Mouse (Mus musculus): ENCODE data around the gene Elp5. TPM values are rescaled to one million over a fixed set of nuclear protein-coding genes. Genes with fewer than 3 reads are reported as not detected.
"Not testable (repeated sequence)": the region's sequence is repeated elsewhere in the genome, so short reads cannot be mapped to it uniquely, and the experiment has no call there.

Elp5 gene
- polyA plus RNA-seq, 1 experiment from 2014 or later: 97.8 TPM

DNA sequence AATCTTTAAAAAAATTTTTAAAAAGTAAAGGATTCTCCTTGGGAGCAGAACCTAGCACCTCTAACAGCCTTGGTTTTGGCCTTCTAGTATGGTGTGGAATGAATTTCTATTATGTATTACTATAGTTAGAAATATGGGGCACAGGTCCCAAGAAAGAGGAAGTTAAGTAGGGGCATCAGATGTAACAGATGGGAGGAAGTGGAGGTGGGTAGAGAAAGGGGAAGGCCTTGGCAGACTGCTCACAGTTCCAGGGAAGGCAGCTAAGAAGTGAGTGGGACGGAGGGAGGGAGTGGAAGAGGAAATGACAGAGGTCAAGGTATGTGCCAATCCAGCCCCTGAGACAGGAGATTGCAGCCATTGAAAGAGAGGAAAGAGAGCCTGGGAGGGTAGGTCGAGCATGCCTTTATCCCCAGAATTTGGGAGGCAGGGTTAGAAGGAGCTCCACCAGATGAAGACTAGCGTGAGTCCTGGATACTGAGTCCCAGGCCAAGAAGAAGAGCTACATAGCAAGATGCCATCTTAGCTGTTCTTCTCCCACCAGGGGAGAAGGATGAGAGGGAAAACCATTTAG is 51.3 kb downstream of the Elp5 start:
- 57% methylated on average over 3 of the region's 3 CpGs for WGBS
- no peak overlapping the region for H3K9ac ChIP-seq
- no peak for ATAC-seq (replicated peaks; ENCODE audit: insufficient number of reproducible peaks, insufficient read depth, low FRiP score, low read depth)
- peak overlapping the region; percentile 37; the same call in 1 of the 2 replicates for H3K27ac ChIP-seq
- no peaks in the 10 kb centered on the region for H3K9me3 ChIP-seq (replicated peaks)
- H3K4me2 ChIP-seq: no peak overlapping the region
- H3K36me3 ChIP-seq: no peaks in the 10 kb centered on the region
- H3K4me1 ChIP-seq (replicated peaks): peaks cover 17% of the 10 kb centered on the region
- H3K4me3 ChIP-seq: no peak overlapping the region
- peaks cover 7% of the 10 kb centered on the region for H3K27me3 ChIP-seq

GRCm38 (mm10) chr11:69930176-69930575 is 52.1 kb downstream of the Elp5 start:
- not testable (repeated sequence) for ATAC-seq (replicated peaks; ENCODE audit: insufficient number of reproducible peaks, insufficient read depth, low FRiP score, low read depth); H3K36me3 ChIP-seq; H3K9me3 ChIP-seq (replicated peaks); H3K27me3 ChIP-seq; H3K9ac ChIP-seq; H3K4me2 ChIP-seq; H3K27ac ChIP-seq; H3K4me3 ChIP-seq; H3K4me1 ChIP-seq (replicated peaks)
- WGBS: 83% methylated on average over 8 of the region's 8 CpGs

DNA sequence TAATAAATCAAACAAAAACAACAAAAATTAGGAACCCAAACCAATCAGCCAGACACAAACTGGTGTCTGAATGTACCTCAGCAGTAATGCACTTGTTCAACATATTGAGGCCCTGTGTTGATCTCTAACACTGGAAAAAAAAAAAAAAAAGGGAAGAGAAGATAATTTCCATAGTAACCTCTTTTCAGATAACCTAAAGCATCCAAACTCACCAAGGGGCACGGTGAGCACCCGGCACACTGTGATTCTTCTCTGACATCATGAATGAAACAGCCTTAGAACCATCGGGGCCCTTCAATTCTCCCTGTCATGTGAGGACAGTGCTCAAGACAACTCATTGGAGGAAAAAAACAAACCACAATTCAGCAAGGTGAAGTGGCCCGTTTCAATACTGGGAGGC is 52.6 kb downstream of the Elp5 start:
- Histone ChIP-seq H3K27ac (no peak overlapping the region), H3K4me2 (no peak overlapping the region), H3K9ac (no peak overlapping the region), H3K4me1 (replicated peaks) (peaks cover 5% of the 10 kb centered on the region), H3K9me3 (replicated peaks) (no peaks in the 10 kb centered on the region), H3K27me3 (no peaks in the 10 kb centered on the region), H3K36me3 (no peaks in the 10 kb centered on the region), H3K4me3 (no peak overlapping the region)
- 31% methylated on average over 4 of the region's 4 CpGs for WGBS
- no peak for ATAC-seq (replicated peaks; ENCODE audit: insufficient number of reproducible peaks, insufficient read depth, low FRiP score, low read depth)

GRCm38 (mm10) chr11:69927501-69927900 is 54.8 kb downstream of the Elp5 start:
- H3K4me1 ChIP-seq (replicated peaks): peaks cover 5% of the 10 kb centered on the region
- no peaks in the 10 kb centered on the region for H3K27me3 ChIP-seq
- WGBS: 94% methylated on average over 2 of the region's 2 CpGs
- no peak for ATAC-seq (replicated peaks; ENCODE audit: insufficient number of reproducible peaks, insufficient read depth, low FRiP score, low read depth)
- H3K4me2 ChIP-seq: no peak overlapping the region
- H3K36me3 ChIP-seq: no peaks in the 10 kb centered on the region
- H3K4me3 ChIP-seq: no peak overlapping the region
- H3K27ac ChIP-seq: no peak overlapping the region
- H3K9me3 ChIP-seq (replicated peaks): no peaks in the 10 kb centered on the region
- H3K9ac ChIP-seq: no peak overlapping the region

GRCm38 (mm10) chr11:69922796-69923195 is 59.5 kb downstream of the Elp5 start:
- Histone ChIP-seq H3K36me3 (peaks cover 13% of the 10 kb centered on the region), H3K27ac (peak overlapping the region; percentile 92), H3K27me3 (no peaks in the 10 kb centered on the region), H3K9ac (no peak overlapping the region), H3K4me3 (no peak overlapping the region), H3K9me3 (replicated peaks) (no peaks in the 10 kb centered on the region), H3K4me1 (replicated peaks) (peaks cover 26% of the 10 kb centered on the region), H3K4me2 (peak overlapping the region; percentile 72; the same call in 1 of the 2 replicates)
- WGBS: 63% methylated on average over 3 of the region's 3 CpGs
- no peak for ATAC-seq (replicated peaks; ENCODE audit: insufficient number of reproducible peaks, insufficient read depth, low FRiP score, low read depth)

DNA sequence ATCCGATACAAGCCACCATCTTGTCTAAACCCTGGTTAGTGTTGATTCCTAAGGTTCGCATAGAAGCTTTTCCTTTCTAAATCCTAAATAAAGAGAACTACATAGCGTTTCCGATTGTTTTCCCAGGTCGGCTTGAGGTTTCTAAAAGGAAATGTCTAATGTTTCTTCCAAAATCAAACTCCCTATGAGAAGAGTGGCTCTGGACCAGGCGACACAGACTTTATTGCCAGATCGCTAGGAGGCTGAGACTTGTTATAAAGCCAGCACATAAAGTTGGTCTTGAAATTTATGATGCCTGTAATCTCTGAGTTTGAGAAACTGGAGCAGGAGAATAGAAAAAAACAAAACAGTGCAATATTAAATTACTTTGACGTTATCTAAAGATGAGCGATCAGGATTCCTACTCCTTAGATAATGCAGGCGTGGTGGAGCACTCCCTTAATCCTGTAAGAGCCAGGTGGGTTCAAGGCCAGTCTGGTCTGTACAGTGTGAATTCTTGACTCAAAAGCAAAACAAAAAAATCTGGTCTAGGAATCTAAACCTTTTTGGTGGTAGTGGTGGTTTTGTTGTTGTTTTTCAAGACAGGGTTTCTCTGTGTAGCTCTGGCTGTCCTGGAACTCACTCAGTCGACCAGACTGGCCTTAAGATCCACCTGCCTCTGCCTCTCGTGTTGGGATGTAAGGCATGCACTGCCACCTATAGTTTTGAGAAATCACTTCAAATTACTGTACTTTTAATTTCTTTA is 60.1 kb downstream of the Elp5 start:
- Histone ChIP-seq H3K27me3 (no peaks in the 10 kb centered on the region), H3K4me1 (replicated peaks) (peaks cover 26% of the 10 kb centered on the region), H3K27ac (peak overlapping the region; percentile 92), H3K4me3 (peak overlapping the region; percentile 96), H3K4me2 (peak overlapping the region; percentile 72), H3K36me3 (peaks cover 19% of the 10 kb centered on the region), H3K9ac (peak overlapping the region; percentile 61), H3K9me3 (replicated peaks) (no peaks in the 10 kb centered on the region)
- ATAC-seq (replicated peaks; ENCODE audit: insufficient number of reproducible peaks, insufficient read depth, low FRiP score, low read depth): no peak
- 5% methylated on average over 12 of the region's 12 CpGs for WGBS

DNA sequence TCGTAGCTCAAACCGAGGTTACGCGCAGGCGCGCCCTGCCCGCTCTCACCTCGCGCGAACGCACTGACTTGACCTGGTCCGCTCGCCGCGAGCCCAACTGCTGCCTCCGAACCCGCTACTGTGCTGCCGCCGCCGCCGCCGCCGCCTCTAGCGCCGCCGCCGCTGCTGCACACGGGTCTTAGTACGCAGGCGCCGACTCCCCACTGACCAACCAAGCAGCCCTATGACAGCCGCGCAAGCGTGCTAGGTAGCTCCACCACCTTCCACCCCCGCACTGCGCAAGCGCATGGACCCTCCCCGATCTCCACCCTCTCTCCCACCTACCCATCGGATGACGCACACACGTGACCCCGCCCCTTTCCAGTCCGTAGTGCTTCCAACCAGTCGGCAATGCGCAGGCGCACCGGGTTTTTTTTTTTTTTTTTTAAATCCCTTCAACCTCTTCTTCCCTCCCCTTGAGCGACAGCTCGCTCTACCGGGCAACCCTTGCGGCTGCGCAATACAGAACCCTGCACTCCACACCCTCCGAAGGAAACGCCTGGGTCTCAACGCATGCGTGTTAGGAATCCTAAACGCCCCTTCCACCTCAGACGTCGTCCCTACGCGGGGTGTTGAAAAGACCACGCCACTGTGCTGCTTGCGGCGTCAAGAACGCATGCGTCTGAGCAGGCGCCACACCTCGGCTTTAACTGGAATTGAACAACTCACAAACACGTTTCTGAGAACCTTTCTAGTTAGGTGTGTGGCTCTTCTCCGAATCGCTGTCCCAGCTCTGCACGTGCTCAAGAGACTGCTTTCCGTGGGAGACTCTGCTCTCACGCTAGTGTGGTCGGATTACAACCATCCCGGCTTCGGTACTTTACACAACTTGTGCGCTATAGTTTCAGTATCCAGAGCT is 61.0 kb downstream of the Elp5 start, which contains the start of gene Eif5a:
Eif5a (minus strand) TSS at position 845 of the 898 bp plus-strand sequence.
- Histone ChIP-seq H3K27me3 (no peaks in the 10 kb centered on the region), H3K4me1 (replicated peaks) (peaks cover 27% of the 10 kb centered on the region), H3K9me3 (replicated peaks) (no peaks in the 10 kb centered on the region), H3K4me3 (peak within 1 kb of the TSS; percentile 96), H3K4me2 (peak within 1 kb of the TSS; percentile 88), H3K27ac (peak within 1 kb of the TSS; percentile 97), H3K36me3 (peaks cover 27% of the 10 kb centered on the region), H3K9ac (peak within 1 kb of the TSS; percentile 97)
- under 1% methylated on average over 78 of the region's 78 CpGs for WGBS
- ATAC-seq (replicated peaks; ENCODE audit: insufficient number of reproducible peaks, insufficient read depth, low FRiP score, low read depth): peak; percentile 97

GRCm38 (mm10) chr11:69920266-69921031 is 61.9 kb downstream of the Elp5 start:
- Histone ChIP-seq H3K9me3 (replicated peaks) (no peaks in the 10 kb centered on the region), H3K27me3 (no peaks in the 10 kb centered on the region), H3K27ac (peak overlapping the region; percentile 97), H3K4me2 (peak overlapping the region; percentile 88), H3K9ac (peak overlapping the region; percentile 97), H3K4me1 (replicated peaks) (peaks cover 36% of the 10 kb centered on the region), H3K36me3 (peaks cover 36% of the 10 kb centered on the region), H3K4me3 (peak overlapping the region; percentile 96)
- WGBS: under 1% methylated on average over 61 of the region's 65 CpGs
- ATAC-seq (replicated peaks; ENCODE audit: insufficient number of reproducible peaks, insufficient read depth, low FRiP score, low read depth): peak; percentile 14

DNA sequence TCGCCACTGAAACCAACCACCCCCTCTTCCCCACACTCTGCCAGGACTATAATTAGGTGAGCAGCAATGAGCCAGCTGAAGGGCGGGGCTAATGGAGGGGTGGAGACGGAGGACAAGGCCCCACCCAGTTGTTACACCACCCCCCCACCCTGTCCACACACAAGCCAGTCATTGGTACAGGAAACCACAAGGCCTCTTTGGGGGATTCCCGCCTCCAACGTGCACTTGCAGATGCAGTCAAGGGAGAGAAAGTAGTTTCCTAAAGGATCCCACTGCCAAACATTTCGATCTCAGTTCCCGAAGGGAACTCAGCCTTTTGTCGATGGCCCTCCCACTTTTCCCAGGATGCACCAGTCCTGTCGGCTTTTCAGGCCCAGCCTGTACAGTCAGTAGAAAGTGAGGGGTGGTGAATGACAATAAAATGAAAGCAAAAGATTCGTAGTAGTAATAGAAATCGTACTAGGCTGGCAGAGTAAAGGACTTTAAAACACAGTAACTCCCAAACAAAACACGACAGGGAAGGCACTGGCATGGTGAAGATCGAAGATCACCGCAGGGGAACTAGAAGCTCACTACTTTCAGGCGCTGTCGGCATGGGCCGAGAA is 62.6 kb downstream of the Elp5 start:
- no peaks in the 10 kb centered on the region for H3K27me3 ChIP-seq
- peak overlapping the region; percentile 97 for H3K27ac ChIP-seq
- ATAC-seq (replicated peaks; ENCODE audit: insufficient number of reproducible peaks, insufficient read depth, low FRiP score, low read depth): peak; percentile 23; the same call in 1 of the 2 replicates
- no peaks in the 10 kb centered on the region for H3K9me3 ChIP-seq (replicated peaks)
- peak overlapping the region; percentile 97 for H3K9ac ChIP-seq
- under 1% methylated on average over 17 of the region's 17 CpGs for WGBS
- H3K4me1 ChIP-seq (replicated peaks): peaks cover 43% of the 10 kb centered on the region
- H3K4me3 ChIP-seq: peak overlapping the region; percentile 96
- peak overlapping the region; percentile 88 for H3K4me2 ChIP-seq
- peaks cover 41% of the 10 kb centered on the region for H3K36me3 ChIP-seq

DNA sequence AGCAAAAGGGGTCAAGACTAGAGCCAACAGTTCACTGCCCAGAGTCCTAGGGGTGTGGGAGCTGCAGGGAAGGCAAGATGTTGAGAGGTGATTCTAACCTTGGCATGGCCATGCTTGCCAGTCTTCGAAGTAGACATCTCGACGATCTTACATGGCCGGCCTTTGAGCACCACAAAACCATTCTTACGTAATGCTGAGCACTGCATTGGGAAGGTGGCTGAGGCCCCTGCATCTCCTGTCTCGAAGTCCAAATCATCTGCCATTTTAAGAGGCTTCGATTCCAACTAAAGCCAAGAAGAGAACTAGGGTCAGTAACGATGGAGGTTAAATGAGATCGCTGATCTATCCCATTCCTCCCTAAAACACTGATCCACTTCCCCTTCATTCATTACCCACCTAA is 63.3 kb downstream of the Elp5 start:
- Histone ChIP-seq H3K27me3 (no peaks in the 10 kb centered on the region), H3K9me3 (replicated peaks) (no peaks in the 10 kb centered on the region), H3K4me3 (peak overlapping the region; percentile 96), H3K4me2 (peak overlapping the region; percentile 88), H3K27ac (peak overlapping the region; percentile 97), H3K4me1 (replicated peaks) (peaks cover 49% of the 10 kb centered on the region), H3K36me3 (peaks cover 41% of the 10 kb centered on the region), H3K9ac (peak overlapping the region; percentile 97)
- WGBS: 77% methylated on average over 9 of the region's 9 CpGs
- no peak for ATAC-seq (replicated peaks; ENCODE audit: insufficient number of reproducible peaks, insufficient read depth, low FRiP score, low read depth)
